Mouse (Mus musculus) C2C12 (cell line): Measurements from ENCODE around the gene Olfr569. TPM values are rescaled to one million over a fixed set of nuclear protein-coding genes. Genes with fewer than 3 reads are reported as not detected.

ENCODE experiments used
- H3K27me3 ChIP-seq: one replicate; pipeline ENCODE4 v1.6.1; 2011; ENCODE audit not compliant: control insufficient read depth, insufficient read depth, insufficient read length
- H3K36me3 ChIP-seq: one replicate; pipeline ENCODE4 v1.6.1; 2011; ENCODE audit not compliant: control insufficient read depth, insufficient read depth
- H3K4me3 ChIP-seq: one replicate; pipeline ENCODE4 v1.5.1; 2011; ENCODE audit warnings: mild to moderate bottlenecking, control low read depth; ENCODE audit not compliant: poor library complexity, insufficient read depth, severe bottlenecking
- H3K79me2 ChIP-seq: one replicate; pipeline ENCODE4 v1.6.1; 2011; ENCODE audit not compliant: control insufficient read depth, insufficient read depth
- H3K79me3 ChIP-seq: one replicate; pipeline ENCODE4 v1.6.1; 2011; ENCODE audit warnings: low read depth, control low read depth
- H3ac ChIP-seq: one replicate; pipeline ENCODE3; 2011; ENCODE audit warnings: low read depth; ENCODE audit not compliant: control insufficient read depth, insufficient read length
- CEBPB ChIP-seq: IDR thresholded peaks from one replicate; pipeline ENCODE4 v1.6.1; 2011; ENCODE audit warnings: low read depth, mild to moderate bottlenecking, control low read depth, moderate library complexity
- CTCF ChIP-seq: IDR thresholded peaks from one replicate; pipeline ENCODE4 v1.5.1; 2011; ENCODE audit not compliant: control insufficient read depth, insufficient read depth, insufficient read length
- FOSL1 ChIP-seq: IDR thresholded peaks from one replicate; pipeline ENCODE4 v1.8.0; 2011; ENCODE audit warnings: mild to moderate bottlenecking, low read length; ENCODE audit not compliant: poor library complexity, insufficient read depth, severe bottlenecking
- MAX ChIP-seq: IDR thresholded peaks from one replicate; pipeline ENCODE4 v1.6.1; 2011; ENCODE audit warnings: mild to moderate bottlenecking, control low read depth
- MYOD1 ChIP-seq: IDR thresholded peaks from one replicate; pipeline ENCODE4 v1.6.1; 2011; ENCODE audit warnings: low read depth; ENCODE audit not compliant: control insufficient read depth, insufficient read length
- MYOG ChIP-seq: IDR thresholded peaks from one replicate; pipeline ENCODE4 v1.6.1; 2011; ENCODE audit not compliant: control insufficient read depth, insufficient read length; ENCODE audit errors: extremely low read depth
- USF1 ChIP-seq: IDR thresholded peaks from one replicate; pipeline ENCODE4 v1.6.1; 2011; ENCODE audit warnings: low read depth, mild to moderate bottlenecking, control low read depth, moderate library complexity
- polyA plus RNA-seq: library from polyadenylated mRNA; unstranded; fragments of >200 nt; fragmentation: generic; extraction: Trizol; gene quantifications from one replicate; pipeline ENCODE4 v1.2.1, GENCODE M21; 2012; ENCODE audit warnings: missing spikeins

The Olfr569 gene
- polyA plus RNA-seq, 1 experiment, result not detected

- Histone ChIP-seq H3K36me3 (no peaks in the 10 kb centered on the region), H3K4me3 (no peak overlapping the region), H3K79me3 (no peaks in the 10 kb centered on the region), H3K27me3 (no peaks in the 10 kb centered on the region), H3K79me2 (no peaks in the 10 kb centered on the region), H3ac (no peak overlapping the region)
- TF ChIP-seq USF1 (no peak), CTCF (no peak), MAX (no peak)
Observed at GRCm38 (mm10) chr7:102915261-102915660, 24.6 kb upstream of the Olfr569 start.

DNA sequence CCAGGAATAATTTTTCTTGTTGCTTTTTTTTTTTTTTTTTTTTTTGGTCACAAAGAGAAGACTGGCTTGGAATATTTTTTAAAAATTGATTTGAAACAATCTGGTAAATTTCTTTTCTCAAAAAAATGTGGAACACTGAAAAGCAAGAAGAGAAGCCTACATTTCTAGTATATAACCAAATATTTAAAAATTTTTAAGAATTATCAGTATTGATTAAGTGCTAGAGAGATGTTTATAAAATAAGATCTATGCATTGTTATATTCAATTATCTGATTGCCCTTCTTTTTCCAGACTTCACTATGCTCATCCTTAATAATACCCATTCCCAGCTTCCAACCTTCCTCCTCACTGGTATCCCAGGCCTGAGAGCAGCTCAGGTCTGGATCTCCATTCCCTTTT, 13.9 kb downstream of the Olfr569 start, which contains the start of gene Olfr568:
Olfr568 (plus strand) TSS at position 301 of the 400 bp plus-strand sequence.
- Histone ChIP-seq H3ac (no peak within 1 kb of the TSS), H3K27me3 (no peaks in the 10 kb centered on the region), H3K79me2 (no peaks in the 10 kb centered on the region), H3K79me3 (no peaks in the 10 kb centered on the region), H3K36me3 (no peaks in the 10 kb centered on the region), H3K4me3 (no peak within 1 kb of the TSS)
- TF ChIP-seq USF1, result no peak
- TF ChIP-seq MYOD1, result no peak
- TF ChIP-seq CTCF, result no peak
- TF ChIP-seq FOSL1, result no peak

DNA sequence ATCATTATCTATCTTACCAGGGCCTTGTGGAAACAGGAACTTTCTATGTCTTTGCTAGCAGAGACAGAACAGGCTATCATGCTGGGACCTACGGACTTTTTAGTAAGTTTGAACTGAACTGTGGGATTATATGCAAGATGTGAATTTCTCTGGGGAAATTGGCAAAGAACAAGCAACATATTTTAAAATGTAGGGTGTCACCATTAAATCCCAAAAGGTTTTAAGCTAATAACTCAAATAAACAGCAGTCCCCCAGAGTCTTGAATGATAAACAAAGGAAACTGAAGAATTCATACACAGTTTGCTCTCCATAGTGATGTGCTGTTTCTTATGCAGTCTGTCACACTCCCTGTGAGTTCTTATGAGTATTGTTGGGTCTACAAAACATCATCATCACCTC, 32.0 kb downstream of the Olfr569 start, which contains the start of gene Olfr566:
Olfr566 (minus strand) TSS at position 101 of the 400 bp plus-strand sequence.
- no peak within 1 kb of the TSS for H3K4me3 ChIP-seq
- no peaks in the 10 kb centered on the region for H3K79me3 ChIP-seq
- no peaks in the 10 kb centered on the region for H3K36me3 ChIP-seq
- no peak for TF ChIP-seq FOSL1
- no peak within 1 kb of the TSS for H3ac ChIP-seq
- H3K79me2 ChIP-seq, result no peaks in the 10 kb centered on the region
- H3K27me3 ChIP-seq, result no peaks in the 10 kb centered on the region

- Histone ChIP-seq H3K27me3 (no peaks in the 10 kb centered on the region), H3K79me2 (no peaks in the 10 kb centered on the region), H3K79me3 (no peaks in the 10 kb centered on the region), H3K4me3 (no peak overlapping the region), H3ac (no peak overlapping the region), H3K36me3 (no peaks in the 10 kb centered on the region)
- no peak for TF ChIP-seq MYOG
- no peak for TF ChIP-seq CTCF
- TF ChIP-seq FOSL1, result no peak
- no peak for TF ChIP-seq CEBPB
- TF ChIP-seq USF1, result no peak
- no peak for TF ChIP-seq MYOD1
- TF ChIP-seq MAX, result no peak
Observed at GRCm38 (mm10) chr7:102855807-102856206, 34.9 kb downstream of the Olfr569 start.

Other genes starting within 250 kb of the Olfr569 start
- gene Olfr555, start 232.1 kb downstream of the Olfr569 start, polyA plus RNA-seq, result not detected
- gene Olfr556, start 226.0 kb downstream of the Olfr569 start, polyA plus RNA-seq, result not detected
- 2.0 TPM for gene Trim68, start 203.6 kb downstream of the Olfr569 start, polyA plus RNA-seq
- not detected for gene Olfr557, start 195.0 kb downstream of the Olfr569 start, polyA plus RNA-seq
- gene Olfr558, start 188.7 kb downstream of the Olfr569 start, polyA plus RNA-seq, result not detected
- gene Olfr33, start 171.8 kb downstream of the Olfr569 start, polyA plus RNA-seq, result not detected
- gene Olfr559, start 163.4 kb downstream of the Olfr569 start, polyA plus RNA-seq, result not detected
- gene Olfr560, start 131.5 kb downstream of the Olfr569 start, polyA plus RNA-seq, result not detected
- not detected for gene Olfr78, start 131.4 kb downstream of the Olfr569 start, polyA plus RNA-seq
- gene Olfr561, start 119.7 kb downstream of the Olfr569 start, polyA plus RNA-seq, result not detected
- gene Olfr564, start 87.4 kb downstream of the Olfr569 start, polyA plus RNA-seq, result not detected
- not detected for gene Olfr566, start 32.1 kb downstream of the Olfr569 start, polyA plus RNA-seq
- not detected for gene Olfr568, start 13.8 kb downstream of the Olfr569 start, polyA plus RNA-seq
- not detected for gene Olfr570, start 3.7 kb upstream of the Olfr569 start, polyA plus RNA-seq
- gene Olfr571, start 26.7 kb upstream of the Olfr569 start, polyA plus RNA-seq, result not detected
- not detected for gene Olfr572, start 33.5 kb upstream of the Olfr569 start, polyA plus RNA-seq
- gene Olfr573-ps1, start 51.7 kb upstream of the Olfr569 start, polyA plus RNA-seq, result not detected
- not detected for gene Olfr574, start 57.6 kb upstream of the Olfr569 start, polyA plus RNA-seq
- not detected for gene Olfr575, start 67.9 kb upstream of the Olfr569 start, polyA plus RNA-seq
- gene Olfr576, start 71.8 kb upstream of the Olfr569 start, polyA plus RNA-seq, result not detected
- gene Olfr577, start 85.1 kb upstream of the Olfr569 start, polyA plus RNA-seq, result not detected
- gene Olfr578, start 98.4 kb upstream of the Olfr569 start, polyA plus RNA-seq, result not detected
- not detected for gene Olfr582, start 147.1 kb upstream of the Olfr569 start, polyA plus RNA-seq
- not detected for gene Olfr583, start 160.4 kb upstream of the Olfr569 start, polyA plus RNA-seq
- gene Olfr584, start 191.0 kb upstream of the Olfr569 start, polyA plus RNA-seq, result not detected
- gene Olfr585, start 206.8 kb upstream of the Olfr569 start, polyA plus RNA-seq, result not detected
- gene Olfr586, start 234.8 kb upstream of the Olfr569 start, polyA plus RNA-seq, result not detected
- gene Olfr588-ps1, start 250.0 kb upstream of the Olfr569 start, polyA plus RNA-seq, result not detected